Mouse (Mus musculus) regulatory T cell (primary cell): ENCODE data around the gene Sucla2.
"Not testable (repeated sequence)": the region's sequence is repeated elsewhere in the genome, so short reads cannot be mapped to it uniquely, and the experiment has no call there.

Experiments
- in situ Hi-C: fragments of 300-600 bp; cut with MboI, MseI; formaldehyde crosslinking; loops from one replicate; pipeline ENCODE4 v1.15.1; 2025; ENCODE audit warnings: high pct_unique_total_duplicates

Gene Sucla2

DNA sequence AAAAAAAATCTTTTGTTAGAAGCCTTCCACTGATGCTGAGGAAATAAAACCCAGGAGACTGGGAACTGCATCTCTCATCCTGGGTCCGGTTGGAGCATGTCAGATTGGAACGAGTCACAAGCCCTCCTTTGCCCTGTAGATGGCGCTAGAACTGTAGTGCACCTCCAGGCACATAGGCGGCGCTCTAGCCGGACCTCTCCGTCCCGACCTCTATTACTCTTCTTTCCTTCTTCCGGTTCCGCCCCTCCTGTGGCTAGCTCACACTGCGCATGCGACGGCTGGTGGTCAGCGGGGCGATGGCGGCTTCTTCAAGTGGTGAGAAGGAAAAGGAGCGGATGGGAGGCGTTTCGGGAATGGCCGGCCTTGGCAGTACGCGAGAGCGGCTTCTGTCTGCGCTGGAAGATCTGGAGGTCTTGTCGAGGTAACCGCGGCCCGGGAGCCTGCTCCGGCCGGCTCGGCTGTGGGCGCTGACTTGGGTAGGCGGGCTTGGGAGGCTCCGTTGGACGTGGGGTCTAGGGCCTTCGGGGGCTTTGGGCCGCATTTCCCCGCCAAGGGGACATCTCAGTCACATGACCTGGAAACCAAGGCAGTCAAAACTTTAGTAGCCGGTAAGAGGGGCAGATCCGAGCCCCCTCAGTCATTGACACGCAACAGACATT is 15.2 kb upstream of the Sucla2 start, which contains the start of gene Med4:
Gene Med4, plus strand, starts transcription at position 261 of the 659 bp plus-strand sequence.
- in situ Hi-C loops: no loop called here

DNA sequence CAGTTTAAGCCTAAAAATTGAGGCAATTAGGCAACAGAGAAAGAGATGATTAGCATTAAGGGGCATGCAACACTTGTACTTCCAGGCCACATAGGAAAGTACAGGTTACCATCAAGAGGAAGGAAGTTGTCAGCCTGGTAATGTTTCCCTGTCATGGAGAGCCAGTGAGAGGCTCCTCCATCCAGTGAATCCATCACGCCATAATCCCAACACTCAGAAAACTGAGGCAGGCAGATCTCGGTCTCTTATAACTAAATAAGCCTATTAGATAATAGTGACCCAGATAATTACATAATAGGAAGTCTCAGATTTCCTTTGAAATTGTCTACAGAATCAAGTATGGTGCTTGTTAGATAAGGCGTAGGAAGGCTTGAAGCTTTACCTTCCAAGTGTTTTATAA is 983 bp upstream of the Sucla2 start:
- in situ Hi-C loops: no loop called here

DNA sequence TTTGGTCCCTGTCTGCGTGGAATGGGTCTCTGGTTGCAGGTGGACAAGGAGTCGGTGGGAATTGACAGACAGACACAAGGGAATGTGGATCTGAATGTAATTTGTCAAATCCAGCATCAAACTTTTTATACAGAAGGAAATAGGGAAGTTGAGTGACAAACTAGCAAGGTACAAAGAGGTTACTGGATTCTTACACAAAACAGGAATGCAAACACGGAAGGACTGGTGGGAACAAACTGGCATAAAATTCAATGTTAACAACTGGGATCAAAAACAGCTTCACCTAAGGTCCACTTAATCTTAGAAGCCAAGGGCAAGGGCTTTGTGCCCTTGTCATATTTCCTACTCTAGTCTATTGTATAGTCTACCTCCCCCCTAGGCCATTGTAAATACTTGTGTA is 3.5 kb downstream of the Sucla2 start:
- in situ Hi-C loops: not testable (repeated sequence)

DNA sequence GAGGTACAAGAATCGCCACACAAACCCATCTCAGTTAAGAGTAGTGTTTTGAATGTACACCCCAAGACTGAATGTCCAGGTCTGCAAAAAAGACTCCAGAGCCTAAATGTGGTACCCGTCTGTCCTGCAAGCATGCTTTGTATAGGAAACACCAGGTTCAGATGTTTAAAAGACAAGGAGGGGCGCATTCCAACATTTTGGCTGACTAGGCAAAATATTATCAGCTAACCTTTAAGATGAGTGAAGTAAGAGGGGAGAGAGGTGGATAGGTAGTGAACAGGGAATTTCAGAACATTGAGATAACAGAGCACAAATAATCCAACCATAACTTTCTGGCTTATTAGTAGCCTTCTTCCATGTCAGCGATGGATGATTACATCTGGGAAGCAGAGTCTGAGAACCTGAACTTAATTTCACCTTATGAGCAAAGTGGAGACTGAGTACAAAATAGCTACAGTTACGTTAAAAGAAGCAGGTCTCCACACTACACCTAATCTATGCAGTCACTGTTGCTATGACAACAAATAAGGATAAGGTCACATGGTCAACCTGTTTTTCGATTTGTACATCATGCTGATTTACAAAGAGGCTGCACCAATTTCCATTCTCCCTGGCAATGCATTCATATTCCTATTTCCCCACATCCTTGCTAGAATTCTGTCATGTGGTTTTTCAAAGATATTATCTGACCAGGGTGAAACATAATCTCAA is 8.8 kb downstream of the Sucla2 start:
- in situ Hi-C loops: no loop called here

DNA sequence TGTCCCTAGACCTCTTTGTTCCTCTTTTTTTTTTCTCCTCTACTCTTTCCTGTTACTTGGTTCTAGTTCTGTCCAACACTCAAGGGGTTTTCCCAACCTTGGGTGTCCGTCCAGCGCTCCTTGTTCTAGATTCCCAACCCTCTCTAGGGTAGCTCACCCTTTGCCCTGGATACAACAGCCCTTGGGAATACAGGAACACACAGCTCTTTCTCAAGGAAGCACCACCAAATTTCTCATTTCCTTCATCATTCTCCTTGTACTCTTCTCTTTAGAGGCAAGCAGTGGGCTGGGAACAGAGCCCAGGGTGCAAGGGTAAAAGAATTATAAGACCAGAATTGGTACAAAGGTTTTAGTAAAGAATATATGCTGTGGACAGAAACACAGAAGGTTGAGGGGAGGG is 10.5 kb downstream of the Sucla2 start:
- in situ Hi-C loops: no loop called here

DNA sequence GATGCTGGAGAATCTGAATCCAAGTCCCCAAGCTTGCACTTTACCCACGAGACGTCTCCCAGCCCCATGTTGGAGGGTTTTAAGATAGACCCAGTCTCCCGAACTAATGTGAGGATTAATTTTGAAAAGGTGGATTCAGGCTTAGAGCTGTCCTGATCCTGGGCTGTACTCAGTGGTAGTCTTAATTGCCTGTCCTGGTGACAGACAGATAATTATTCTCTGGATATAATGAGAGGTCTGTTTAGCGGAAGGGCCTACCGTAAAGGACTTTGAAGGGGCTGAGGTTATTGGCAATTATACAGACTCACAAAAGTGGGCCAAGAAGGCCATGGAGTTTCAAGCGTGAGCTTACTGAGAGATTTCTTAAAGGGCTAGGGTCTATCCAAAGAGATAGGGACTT is 18.7 kb downstream of the Sucla2 start:
- in situ Hi-C loops: no loop called here

DNA sequence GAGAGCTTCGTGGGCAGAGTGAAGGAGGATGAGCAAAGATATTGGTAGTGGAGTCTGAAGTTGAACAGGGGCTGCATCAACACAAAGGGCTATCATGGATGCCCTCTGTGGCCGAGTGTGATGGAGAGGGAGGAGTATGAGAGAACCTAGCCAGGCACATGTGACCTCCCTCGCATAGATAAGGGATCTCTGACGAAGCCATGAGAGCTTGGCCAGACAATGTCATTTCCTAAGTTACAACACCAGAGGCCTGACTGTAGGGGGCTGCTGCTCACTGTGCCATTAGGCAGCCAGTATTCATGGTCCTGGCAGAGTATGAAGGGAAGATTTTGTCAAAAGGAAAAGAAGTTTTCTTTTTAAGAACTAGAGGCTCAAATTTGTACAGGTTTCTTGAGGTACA is 21.9 kb downstream of the Sucla2 start:
- in situ Hi-C loops: no loop called here

DNA sequence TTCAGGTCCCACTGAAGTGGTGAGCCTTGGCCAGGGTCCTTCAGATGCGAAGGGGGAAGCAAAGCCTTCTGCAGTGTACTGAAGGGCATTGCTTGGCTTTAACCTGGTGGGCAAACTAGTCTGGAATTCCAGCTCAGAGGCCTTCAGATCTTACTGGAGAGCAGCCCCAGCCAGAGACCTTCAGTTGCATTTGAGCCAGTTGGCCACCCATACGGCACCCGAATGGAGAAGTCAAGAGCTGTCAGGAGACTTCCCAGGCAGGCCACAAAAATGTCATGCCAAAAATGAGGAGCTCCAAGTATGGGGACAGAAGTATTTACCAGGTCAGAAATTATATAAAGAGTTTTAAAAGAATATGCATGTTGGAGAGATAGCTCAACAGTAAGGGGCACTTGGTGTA is 22.9 kb downstream of the Sucla2 start, which contains the start of gene Nudt15:
Gene Nudt15, minus strand, starts transcription at position 192 of the 400 bp plus-strand sequence.
- in situ Hi-C loops: no loop called here

DNA sequence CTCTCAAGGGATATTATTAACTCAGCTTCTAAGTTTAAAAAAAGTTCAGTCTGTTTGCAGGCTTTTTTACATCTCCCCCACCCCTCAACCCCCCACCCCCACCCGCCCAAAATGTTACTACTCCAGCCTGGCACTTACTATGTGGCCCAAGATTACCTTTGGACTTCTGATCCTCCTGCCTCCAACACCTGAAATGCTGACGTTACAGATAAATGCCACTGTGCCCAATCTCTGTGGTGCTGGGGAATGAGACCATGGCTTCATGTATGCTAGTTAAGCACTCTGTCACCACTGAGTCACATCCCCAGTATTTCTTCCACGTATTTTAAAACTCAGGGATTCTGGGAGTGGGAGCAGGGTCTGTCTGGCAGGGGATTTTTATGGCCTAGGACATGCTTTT is 25.2 kb downstream of the Sucla2 start:
- in situ Hi-C loops: no loop called here

DNA sequence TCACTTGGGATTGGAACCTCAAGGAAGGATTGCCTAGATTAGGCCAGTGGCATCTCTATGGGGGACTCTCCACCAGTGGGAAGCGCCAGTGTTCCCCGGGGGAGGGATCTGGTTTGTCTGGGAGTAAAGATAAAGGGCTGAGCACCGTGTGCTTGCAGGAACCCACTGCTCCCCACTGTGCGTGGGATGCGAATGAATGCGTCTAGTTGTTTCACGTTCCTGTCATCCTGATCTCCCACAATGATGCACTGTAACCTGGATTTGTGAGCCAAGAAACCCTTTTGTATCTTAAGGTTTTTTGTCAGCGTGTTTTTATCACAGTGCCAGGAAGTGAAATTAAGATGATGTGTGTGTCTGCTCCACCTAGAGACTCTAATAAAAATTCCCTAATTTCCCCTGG is 25.6 kb downstream of the Sucla2 start:
- in situ Hi-C loops: no loop called here

DNA sequence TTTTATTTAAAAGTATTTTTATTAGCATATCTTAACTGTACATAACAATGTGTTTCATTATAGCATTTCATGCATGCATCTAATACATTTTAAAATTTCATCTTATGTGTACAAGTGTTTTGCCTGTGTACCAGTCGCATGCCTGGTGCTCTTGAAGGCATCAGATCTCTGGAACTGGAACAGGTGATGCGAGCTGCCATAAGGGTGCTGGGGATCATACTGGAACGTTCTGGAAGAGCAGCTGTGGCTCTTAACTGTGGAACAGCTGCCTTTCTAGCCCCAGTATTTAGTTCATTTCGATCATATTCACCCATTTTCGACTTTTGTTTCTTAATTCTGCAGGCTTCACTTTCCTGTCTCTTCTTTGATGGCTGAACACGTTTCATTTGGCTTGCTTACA is 26.0 kb downstream of the Sucla2 start:
- in situ Hi-C loops: no loop called here

DNA sequence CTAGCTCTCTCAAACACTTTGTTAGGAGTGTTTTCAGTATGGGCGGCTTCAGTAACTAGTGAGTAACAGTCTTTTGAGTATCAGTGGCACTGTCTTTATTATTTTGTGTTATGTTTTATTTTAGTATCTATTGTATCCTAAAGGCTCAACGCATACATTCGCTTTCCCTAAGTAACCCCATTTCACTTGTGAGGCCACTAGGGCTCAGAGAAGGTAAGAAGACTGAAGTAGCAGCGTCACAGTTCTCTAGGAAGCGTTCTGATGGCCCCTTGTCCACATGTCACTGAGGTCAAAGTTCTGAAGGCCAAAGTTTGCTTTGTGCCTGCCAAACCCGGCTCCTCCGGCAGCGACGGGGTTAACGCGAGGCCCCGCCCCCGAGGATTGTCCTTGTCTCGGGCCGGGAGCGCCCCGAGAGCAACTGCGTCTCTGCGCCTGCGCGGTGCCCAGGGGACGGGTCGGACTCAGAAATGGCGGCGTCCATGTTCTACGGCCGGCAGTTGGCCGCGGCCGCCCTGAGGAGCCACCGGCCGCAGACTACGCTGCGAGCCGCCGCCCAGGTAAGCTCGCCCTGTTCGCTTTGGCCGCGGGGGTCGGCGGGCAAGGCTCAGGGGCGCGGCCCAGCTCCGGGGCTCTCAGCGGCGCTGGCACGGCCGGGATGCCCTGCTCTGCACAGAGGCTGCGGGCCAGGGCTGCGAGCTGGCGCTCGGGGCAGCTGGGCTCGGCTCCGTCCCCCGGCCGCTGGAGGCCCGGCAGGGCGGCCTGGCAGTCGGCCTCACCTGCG is 27.4 kb downstream of the Sucla2 start:
- in situ Hi-C loops: no loop called here

DNA sequence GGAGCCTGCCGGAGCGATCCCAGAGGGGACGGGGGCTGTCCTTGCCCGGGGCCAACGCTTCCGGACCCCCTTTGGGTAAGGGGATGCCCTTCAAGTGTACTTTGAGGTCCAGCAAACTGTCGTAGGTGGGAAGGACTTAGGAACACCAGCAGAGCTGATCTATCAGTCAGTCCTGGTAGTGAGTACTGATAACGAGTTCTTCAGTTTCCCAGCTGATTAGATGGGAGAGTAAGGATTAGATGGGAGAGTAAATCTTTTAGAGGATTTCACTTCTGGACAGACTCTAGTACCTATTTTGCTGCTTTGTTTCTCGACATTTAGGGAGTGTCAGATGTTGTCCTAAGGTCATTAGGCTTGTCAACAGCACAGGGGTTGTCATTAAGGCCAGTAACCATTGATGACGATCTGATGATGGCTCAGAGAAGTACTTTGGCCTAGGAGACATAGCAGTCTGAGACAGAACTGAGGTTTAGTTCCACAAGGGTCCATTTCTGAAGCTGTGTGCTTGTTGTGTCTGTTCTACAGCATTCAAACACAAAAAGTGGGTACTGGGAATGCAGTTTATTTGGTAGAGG is 28.1 kb downstream of the Sucla2 start:
- in situ Hi-C loops: no loop called here

DNA sequence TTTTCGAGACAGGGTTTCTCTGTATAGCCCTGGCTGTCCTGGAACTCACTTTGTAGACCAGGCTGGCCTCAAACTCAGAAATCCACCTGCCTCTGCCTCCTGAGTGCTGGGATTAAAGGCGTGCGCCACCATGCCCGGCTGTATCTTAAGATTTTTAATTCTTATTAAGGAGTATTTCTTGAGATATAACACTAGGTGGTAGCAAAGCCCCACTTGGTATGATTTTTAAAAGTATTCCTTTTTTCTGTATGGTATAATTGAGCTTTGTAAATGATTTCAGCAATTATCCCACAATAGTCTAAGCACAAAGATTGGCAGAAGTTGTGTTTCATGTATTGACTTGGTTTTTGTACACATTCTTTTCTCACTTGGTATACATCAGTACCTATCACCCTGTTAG is 44.7 kb downstream of the Sucla2 start:
- in situ Hi-C loops: not testable (repeated sequence)

DNA sequence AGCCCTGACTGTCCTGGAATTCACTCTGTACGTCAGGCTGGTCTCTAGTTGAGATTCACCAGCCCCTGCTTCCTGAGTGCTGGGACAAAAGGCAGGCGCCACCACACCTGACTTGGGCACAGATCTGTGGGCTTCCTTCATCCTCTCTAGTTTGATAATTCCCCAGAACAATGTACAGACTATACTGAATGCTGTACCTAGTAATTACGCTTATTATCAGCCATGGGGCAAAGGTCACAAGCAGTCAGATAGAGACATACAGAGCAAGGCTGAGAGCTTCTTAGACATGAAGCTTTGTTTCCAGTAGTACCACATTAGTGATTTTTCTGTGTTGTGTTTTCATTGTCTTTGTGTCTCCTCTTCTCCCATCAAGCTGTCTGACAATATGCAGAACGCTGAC is 46.0 kb downstream of the Sucla2 start:
- in situ Hi-C loops: no loop called here

DNA sequence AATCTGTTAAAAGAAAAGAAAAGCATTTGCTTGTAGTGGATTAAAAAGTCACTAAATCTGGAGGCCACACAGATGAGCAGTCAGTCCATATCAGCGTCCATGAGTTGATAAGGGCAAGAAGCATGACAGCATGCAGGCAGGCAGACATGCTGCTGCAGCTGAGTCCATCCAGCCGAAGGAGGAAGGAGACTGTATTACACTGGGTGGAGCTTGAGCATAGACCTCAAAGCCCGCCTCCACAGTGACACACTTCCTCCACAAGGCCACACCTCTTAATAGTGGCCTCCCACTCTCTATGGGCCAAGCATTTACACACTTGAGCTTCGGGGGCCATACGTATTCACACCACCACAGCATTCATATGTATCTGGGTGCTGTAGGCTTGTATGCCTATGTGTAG is 48.9 kb downstream of the Sucla2 start:
- in situ Hi-C loops: no loop called here

DNA sequence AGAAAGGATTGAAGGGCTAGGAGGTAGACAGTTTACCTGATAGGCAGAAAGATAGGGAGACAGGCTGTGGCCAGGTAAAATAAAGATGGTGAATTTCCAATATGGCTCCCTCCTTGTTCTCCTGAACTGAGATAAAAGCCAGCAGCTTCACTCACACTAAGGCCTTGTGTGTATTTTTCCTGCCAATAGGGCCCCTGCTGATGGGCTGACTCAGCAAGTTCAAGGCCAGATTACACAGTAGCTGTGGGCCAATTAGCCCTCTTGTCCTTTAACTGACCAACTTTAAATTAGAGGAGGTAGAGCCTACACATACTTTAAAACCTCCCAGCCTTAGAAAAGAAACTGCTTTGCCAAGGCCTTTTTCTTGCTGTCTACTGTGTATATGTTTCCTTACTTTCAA is 51.2 kb downstream of the Sucla2 start:
- in situ Hi-C loops: no loop called here

DNA sequence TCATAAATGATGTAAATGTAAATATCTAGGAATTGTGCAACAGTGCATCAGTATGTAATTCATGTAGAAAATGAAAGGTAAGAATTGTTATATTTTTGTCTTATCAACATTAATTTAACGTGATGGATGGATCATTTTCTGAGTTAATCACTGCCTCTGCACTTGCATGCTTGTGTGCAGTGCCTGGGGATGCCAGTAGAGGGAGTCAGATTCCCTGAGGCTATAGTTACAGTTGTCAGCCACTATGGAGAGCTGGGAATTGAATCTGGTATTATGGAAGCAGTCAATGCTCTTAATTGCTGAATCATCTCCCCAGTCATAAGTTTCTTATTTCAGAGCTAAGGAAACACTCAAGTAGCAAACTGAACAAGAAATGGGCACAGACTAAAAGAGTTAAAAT is 63.0 kb downstream of the Sucla2 start:
- in situ Hi-C loops: no loop called here

DNA sequence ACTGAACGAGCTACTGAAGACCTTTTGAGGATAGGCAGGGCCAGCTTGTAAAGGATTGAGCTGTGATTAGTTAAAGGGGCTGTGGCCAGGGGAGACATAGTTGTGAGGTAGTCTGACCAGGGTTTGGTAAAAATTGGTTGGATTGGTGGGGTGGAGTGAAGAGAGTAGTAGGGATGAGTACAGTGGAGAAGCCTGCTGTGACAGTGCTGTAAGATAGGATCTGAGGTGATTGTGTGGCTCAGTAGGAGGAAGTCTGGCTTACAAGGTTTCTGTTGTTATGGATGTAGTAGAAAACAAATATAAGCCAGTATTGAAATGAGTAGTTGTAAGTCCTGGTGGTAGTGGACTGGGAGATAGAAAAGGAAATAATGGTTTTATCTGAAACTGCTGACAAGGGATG is 67.0 kb downstream of the Sucla2 start:
- in situ Hi-C loops: no loop called here

DNA sequence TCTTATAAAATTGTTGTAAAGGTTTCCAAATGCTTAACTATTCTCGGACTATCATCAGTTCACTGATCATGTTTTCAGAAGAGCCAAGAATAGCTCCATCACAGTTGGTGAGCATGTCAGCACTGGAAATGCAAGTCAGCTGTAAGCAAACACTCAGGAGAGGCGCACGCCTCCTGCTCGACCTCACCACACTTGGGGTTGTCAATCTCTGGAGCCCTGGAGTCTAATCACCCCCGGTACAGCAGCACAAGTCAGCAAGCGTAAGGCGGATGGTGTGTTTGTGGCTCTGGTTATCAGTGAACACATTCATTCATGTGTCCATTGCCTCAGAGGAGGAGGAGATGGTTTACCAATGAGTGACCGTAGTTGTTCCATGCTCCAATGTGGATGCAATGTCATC is 74.6 kb downstream of the Sucla2 start:
- in situ Hi-C loops: no loop called here

DNA sequence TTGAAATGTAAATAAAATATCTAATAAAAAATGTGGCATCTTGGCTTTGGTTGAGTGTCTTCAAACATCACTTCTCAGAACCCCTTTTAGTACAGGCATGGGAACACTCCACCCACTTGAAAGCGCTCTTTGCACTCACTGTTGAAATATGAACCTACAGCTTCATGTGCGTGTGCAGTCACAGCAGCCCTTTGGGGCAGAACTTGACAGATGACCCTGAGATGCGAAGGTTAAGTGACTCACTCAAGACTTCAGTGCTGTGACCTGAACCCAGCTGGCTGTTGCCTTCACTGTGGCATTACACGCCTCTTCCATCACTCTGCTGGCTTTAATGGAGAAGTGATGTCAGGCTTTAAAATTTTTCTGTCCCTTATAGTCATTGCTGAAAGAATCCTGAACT is 82.6 kb downstream of the Sucla2 start:
- in situ Hi-C loops: no loop called here
